Mouse (Mus musculus) C2C12 (cell line): Measurements from ENCODE around the gene Nckipsd.

Experiments used
- CTCF ChIP-seq: IDR thresholded peaks from one replicate; pipeline ENCODE4 v1.5.1; 2011; ENCODE audit not compliant: control insufficient read depth, insufficient read depth, insufficient read length
- FOSL1 ChIP-seq: IDR thresholded peaks from one replicate; pipeline ENCODE4 v1.8.0; 2011; ENCODE audit warnings: mild to moderate bottlenecking, low read length; ENCODE audit not compliant: poor library complexity, insufficient read depth, severe bottlenecking
- MYOD1 ChIP-seq: IDR thresholded peaks from one replicate; pipeline ENCODE4 v1.6.1; 2011; ENCODE audit warnings: low read depth; ENCODE audit not compliant: control insufficient read depth, insufficient read length
- USF1 ChIP-seq: IDR thresholded peaks from one replicate; pipeline ENCODE4 v1.6.1; 2011; ENCODE audit warnings: low read depth, mild to moderate bottlenecking, control low read depth, moderate library complexity

- TF ChIP-seq CTCF, result no peak
- no peak for TF ChIP-seq MYOD1
- no peak for TF ChIP-seq USF1
- TF ChIP-seq FOSL1, result no peak
These were observed 1.3 kb upstream of the Nckipsd start for GRCm38 (mm10) chr9:108806831-108807230.
